In the genomic region with DNA sequence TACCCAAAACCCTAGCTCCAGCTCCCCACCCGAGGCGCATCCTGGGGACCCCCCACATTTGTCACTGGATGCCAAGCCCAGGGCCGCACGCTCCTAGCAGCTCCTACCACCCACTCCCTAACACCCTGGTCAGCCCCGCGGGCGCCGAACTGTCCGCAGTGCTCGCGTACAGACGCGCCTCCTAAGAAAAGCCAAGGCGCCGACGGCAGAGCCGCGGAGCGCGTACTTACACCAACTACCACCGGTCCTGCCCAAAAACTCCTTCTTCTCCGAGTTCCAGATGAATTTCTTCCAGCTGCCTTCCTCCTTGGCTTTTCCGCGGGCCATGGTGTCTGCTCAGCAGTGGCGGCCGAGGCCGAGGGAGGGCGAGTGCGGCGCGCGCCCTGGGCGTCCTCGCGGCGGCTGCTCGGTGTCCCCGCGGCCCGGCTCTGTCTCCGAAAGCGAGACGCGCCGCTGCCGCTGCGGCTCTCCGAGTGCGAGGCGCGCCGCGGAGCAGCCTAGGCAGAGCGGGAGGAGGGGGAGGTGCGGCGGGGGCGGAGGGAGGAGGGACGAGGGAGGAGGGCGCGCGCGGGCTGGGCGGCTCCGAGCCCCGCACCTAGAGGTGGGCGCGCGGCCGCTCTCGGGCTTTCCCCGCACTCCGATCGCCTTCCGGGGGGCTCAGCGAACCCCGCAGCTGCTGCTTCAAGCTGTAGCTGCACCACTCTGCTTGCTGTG, we compare ENCODE assay signal across 8 mouse cellular contexts. TPM values are rescaled to one million over a fixed set of nuclear protein-coding genes. Genes with fewer than 3 reads are reported as not detected.
DNase-seq lines count a peak whose midpoint lies in the region; ATAC-seq and TF ChIP-seq lines count a peak whose summit lies in the region.

No protein-coding gene starts in this region.

- ATAC-seq in activated CD4-positive, CD25-positive, alpha-beta regulatory T cell, adult 4 months = peak; percentile 7
- peak; percentile 44 for ATAC-seq in liver, embryonic 12.5 days

- WGBS in hindbrain, embryonic 10.5 days = under 1% methylated on average over 71 of the region's 76 CpGs
- WGBS in liver, embryonic 12.5 days (ENCODE audit: insufficient replicate concordance) = 1% methylated on average over 67 of the region's 76 CpGs

- H3K9ac ChIP-seq in liver, embryonic 12.5 days = peak overlapping the region; percentile 60

- no peaks in the 10 kb centered on the region for H3K9me3 ChIP-seq in hindbrain, embryonic 10.5 days
- no peaks in the 10 kb centered on the region for H3K9me3 ChIP-seq in liver, embryonic 12.5 days (replicated peaks)

- H3K4me2 ChIP-seq in liver, embryonic 12.5 days = peak overlapping the region; percentile 81
- H3K4me2 ChIP-seq in myocyte (ENCODE audit: low read depth) = peak overlapping the region; percentile 88

- peaks cover 4% of the 10 kb centered on the region for H3K79me2 ChIP-seq in myocyte (ENCODE audit: control insufficient read depth, insufficient read depth)

- intact Hi-C loops in gastrocnemius, adult 2 months (cut with DNase I) = loop anchor here (2.0 to 5.0 kb wide), 2 partner anchors 310 to 441 kb away; no protein-coding TSS in a partner anchor

- DNase-seq in gastrocnemius, adult 2 months = peak; percentile 76
- DNase-seq in gastrocnemius, adult 18-20 months (ENCODE audit: low spot score) = no peak
- peak; percentile 79 for DNase-seq in hindbrain, embryonic 10.5 days (ENCODE audit: low spot score)
- DNase-seq in thymus, postnatal 10 days (ENCODE audit: low spot score in 2 of 2) = peak; percentile 77 to 83

- H3K4me3 ChIP-seq in gastrocnemius, adult 2 months = peak overlapping the region; percentile 88
- peak overlapping the region; percentile 84 for H3K4me3 ChIP-seq in embryonic fibroblast, embryonic 13.5 days (ENCODE audit: insufficient read depth, low read length)
- H3K4me3 ChIP-seq in hindbrain, embryonic 10.5 days = peak overlapping the region; percentile 74
- H3K4me3 ChIP-seq in liver, embryonic 12.5 days = peak overlapping the region; percentile 58
- H3K4me3 ChIP-seq in myocyte = peak overlapping the region; percentile 50

- TF ChIP-seq POLR2A in embryonic fibroblast, embryonic 13.5 days (IDR thresholded peaks at IDR 0.05; ENCODE audit: low read depth, low read length) = no peak; the same call in 1 of the 2 replicates
- TF ChIP-seq POLR2A in myocyte (IDR thresholded peaks at IDR 0.05; ENCODE audit: insufficient read length, low read depth) = peak; percentile 46

- H3K27ac ChIP-seq in gastrocnemius, adult 2 months = peak overlapping the region; percentile 92
- H3K27ac ChIP-seq in embryonic fibroblast, embryonic 13.5 days (ENCODE audit: insufficient read depth, low read length) = no peak overlapping the region
- peak overlapping the region; percentile 92 for H3K27ac ChIP-seq in hindbrain, embryonic 10.5 days
- peak overlapping the region; percentile 43; the same call in 1 of the 2 replicates for H3K27ac ChIP-seq in liver, embryonic 12.5 days

- peaks cover 46% of the 10 kb centered on the region for H3K27me3 ChIP-seq in hindbrain, embryonic 10.5 days (ENCODE audit: insufficient read depth, poor library complexity, severe bottlenecking)
- peaks cover 83% of the 10 kb centered on the region for H3K27me3 ChIP-seq in liver, embryonic 12.5 days (replicated peaks)
- no peaks in the 10 kb centered on the region for H3K27me3 ChIP-seq in myocyte (ENCODE audit: control insufficient read depth, insufficient read depth, insufficient read length)

- H3K36me3 ChIP-seq in hindbrain, embryonic 10.5 days = peaks cover 11% of the 10 kb centered on the region
- H3K36me3 ChIP-seq in liver, embryonic 12.5 days = no peaks in the 10 kb centered on the region
- no peaks in the 10 kb centered on the region for H3K36me3 ChIP-seq in myocyte (ENCODE audit: control insufficient read depth, insufficient read depth)

- TF ChIP-seq CTCF in gastrocnemius, adult 2 months (IDR thresholded peaks at IDR 0.05) = no peak
- no peak for TF ChIP-seq CTCF in embryonic fibroblast, embryonic 13.5 days (IDR thresholded peaks at IDR 0.05; ENCODE audit: borderline replicate concordance, insufficient read depth, low read length)

- H3K4me1 ChIP-seq in embryonic fibroblast, embryonic 13.5 days (ENCODE audit: control insufficient read depth, insufficient read depth, low read length) = peaks cover 6% of the 10 kb centered on the region; the same call in 1 of the 2 replicates
- H3K4me1 ChIP-seq in hindbrain, embryonic 10.5 days (replicated peaks) = peaks cover 54% of the 10 kb centered on the region
- H3K4me1 ChIP-seq in liver, embryonic 12.5 days = peaks cover 19% of the 10 kb centered on the region; the same call in 1 of the 2 replicates

- H3ac ChIP-seq in myocyte (ENCODE audit: control insufficient read depth, insufficient read length) = peak overlapping the region; percentile 42

TF ChIP-seq in myocyte, 11 proteins besides CTCF, POLR2A, EP300 and RAD21:
- TF ChIP-seq USF1 (IDR thresholded peaks at IDR 0.05; ENCODE audit: low read depth) (no peak), TCF3 (IDR thresholded peaks at IDR 0.05; ENCODE audit: insufficient read length, low read depth) (no peak), CEBPB (IDR thresholded peaks at IDR 0.05; ENCODE audit: insufficient read depth, poor library complexity, severe bottlenecking) (no peak), E2F4 (IDR thresholded peaks at IDR 0.05; ENCODE audit: insufficient read depth) (no peak), MAX (IDR thresholded peaks at IDR 0.05; ENCODE audit: low read depth) (no peak), REST (IDR thresholded peaks at IDR 0.05; ENCODE audit: insufficient read depth, insufficient read length) (no peak), MYOD1 (IDR thresholded peaks at IDR 0.05; ENCODE audit: control insufficient read depth in 1 of 3, insufficient read length in 2 of 3, low read depth in 2 of 3) (peak in 1 of 3 experiments; percentile 4)

RNA-seq across cellular contexts. Expression of a gene that starts 0.5 kb away (rescaled TPM):
- total RNA-seq in gastrocnemius, adult 2 months (2021) = 100 to 1,000 TPM; 115 to 262 TPM
- total RNA-seq in gastrocnemius, adult 18-20 months (2021) = 100 to 1,000 TPM; 179 to 280 TPM
- 1 to 10 TPM; 1.7 to 2.2 TPM for polyA plus RNA-seq in activated CD4-positive, CD25-positive, alpha-beta regulatory T cell, adult 4 months (2017; shearing (Covaris generic))
- polyA plus RNA-seq in embryonic fibroblast, embryonic 13.5 days (2011; ENCODE audit: insufficient read length, low read depth, missing spikeins) = 35.4 and 37.2 TPM in 2 replicates
- polyA plus RNA-seq in hindbrain, embryonic 10.5 days (2016; fragmentation: Nextera tagmentation; extraction: Ambion mirVana) = 19.0 and 25.9 TPM in 2 replicates
- polyA plus RNA-seq in liver, embryonic 12.5 days (2016; fragmentation: Nextera tagmentation; extraction: Ambion mirVana) = 11.4 and 12.8 TPM in 2 replicates
- 34.7 TPM for polyA plus RNA-seq in myocyte (2012; fragmentation: generic; extraction: Trizol)
